Mouse (Mus musculus) stomach, embryonic 14.5 days (tissue): ENCODE data around the gene Arpp21. TPM values are rescaled to one million over a fixed set of nuclear protein-coding genes. Genes with fewer than 3 reads are reported as not detected.

Source experiments
- ATAC-seq: fragments of 200-750 bp; cut with Nextera tagmentation; 2 replicates; pipeline ENCODE4 v1.8.0; 2017; ENCODE audit warnings: low read depth, moderate TSS enrichment; ENCODE audit not compliant: insufficient number of reproducible peaks, insufficient read depth, low FRiP score
- H3K27ac ChIP-seq: fragments of 300-500 bp; sonication (generic); 2 replicates; pipeline ENCODE4 v1.5.1; 2014; ENCODE audit warnings: mild to moderate bottlenecking, low read length, moderate library complexity, mixed read lengths
- H3K27me3 ChIP-seq: fragments of 300-500 bp; sonication (generic); 2 replicates; pipeline ENCODE4 v1.6.1; 2014; ENCODE audit warnings: low read length, control low read depth, mixed read lengths; ENCODE audit not compliant: control insufficient read depth, insufficient read depth
- H3K36me3 ChIP-seq: fragments of 300-500 bp; sonication (generic); 2 replicates; pipeline ENCODE4 v1.6.1; 2014; ENCODE audit warnings: mild to moderate bottlenecking, control low read depth, low read length, moderate library complexity, mixed read lengths; ENCODE audit not compliant: control insufficient read depth, insufficient read depth
- H3K4me1 ChIP-seq: fragments of 300-500 bp; sonication (generic); 2 replicates; pipeline ENCODE4 v1.6.1; 2014; ENCODE audit warnings: low read length, control low read depth, mixed read lengths; ENCODE audit not compliant: control insufficient read depth, insufficient read depth
- H3K4me2 ChIP-seq: fragments of 300-500 bp; sonication (generic); replicated peaks from 2 replicates; pipeline ENCODE4 v1.6.1; 2014; ENCODE audit warnings: low read depth, low read length, control low read depth
- H3K4me3 ChIP-seq: fragments of 300-500 bp; sonication (generic); 2 replicates; pipeline ENCODE4 v1.5.1; 2014; ENCODE audit warnings: low read depth, low read length, control low read depth
- H3K9ac ChIP-seq: fragments of 300-500 bp; sonication (generic); replicated peaks from 2 replicates; pipeline ENCODE4 v1.6.1; 2014; ENCODE audit warnings: low read depth, mild to moderate bottlenecking, control low read depth, low read length, moderate library complexity, mixed read lengths
- H3K9me3 ChIP-seq: fragments of 300-500 bp; sonication (generic); 2 replicates; pipeline ENCODE4 v1.6.1; 2016; ENCODE audit warnings: low read depth, low read length, control low read depth; ENCODE audit not compliant: control insufficient read depth
- WGBS: fragments of 180-500 bp; shearing (Covaris S2); extraction: QIAGEN DNeasy Blood & Tissue Kit; methylation state at CpG from one replicate; pipeline ENCODE4 v1.1.7; 2014; 5-methylcytosine and 5-hydroxymethylcytosine counted together
- polyA plus RNA-seq: library from polyadenylated mRNA; unstranded; fragments of >200 nt; fragmentation: Nextera tagmentation; extraction: Ambion mirVana; gene quantifications from 2 replicates; pipeline ENCODE4 v1.2.1, GENCODE M21; 2014

Gene Arpp21
- 1.2 and 1.6 TPM in 2 replicates for polyA plus RNA-seq

- no peaks in the 10 kb centered on the region for H3K36me3 ChIP-seq
- peak within 1 kb of the TSS; percentile 23 for H3K4me3 ChIP-seq
- H3K27me3 ChIP-seq = peaks cover 35% of the 10 kb centered on the region
- 22% methylated on average over 16 of the region's 16 CpGs for WGBS
- H3K27ac ChIP-seq = no peak within 1 kb of the TSS
- no peaks in the 10 kb centered on the region; the same call in 1 of the 2 replicates for H3K4me1 ChIP-seq
- H3K9ac ChIP-seq = no peak within 1 kb of the TSS
- peak within 1 kb of the TSS; percentile 52 for H3K4me2 ChIP-seq
- ATAC-seq = no peak
- no peaks in the 10 kb centered on the region for H3K9me3 ChIP-seq
Observed at GRCm38 (mm10) chr9:112235696-112236397, at the start of gene Arpp21. Arpp21 (minus strand) TSS chr9:112235938.

DNA sequence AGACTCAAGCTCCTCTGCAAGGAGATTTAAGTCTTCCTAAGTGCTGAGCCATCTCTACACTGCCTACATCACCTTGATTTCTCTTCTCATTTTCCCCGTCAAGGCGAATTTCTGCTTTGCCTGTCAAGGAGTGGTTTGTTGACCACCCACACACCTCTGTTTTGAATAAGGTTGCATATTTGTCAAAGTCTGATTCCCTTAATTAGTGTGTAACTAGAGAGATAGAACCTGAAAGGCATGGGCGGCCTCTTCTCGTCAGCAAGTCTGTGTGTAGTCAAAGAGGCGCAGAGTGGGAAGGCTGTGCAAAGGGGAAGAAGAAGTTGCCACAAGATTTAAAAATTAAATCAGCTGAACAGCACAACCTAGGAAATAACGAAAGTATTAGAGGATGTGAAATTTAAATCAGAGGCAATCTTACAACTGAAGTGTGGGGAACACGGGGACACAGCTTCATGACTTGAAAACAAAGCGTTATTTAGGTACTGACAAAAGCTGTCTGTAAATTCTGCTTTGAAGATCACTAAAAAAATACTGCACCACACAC is 36.8 kb upstream of the Arpp21 start:
- 75% methylated on average over 8 of the region's 8 CpGs for WGBS
- no peak overlapping the region for H3K27ac ChIP-seq
- no peaks in the 10 kb centered on the region for H3K27me3 ChIP-seq
- no peaks in the 10 kb centered on the region for H3K36me3 ChIP-seq
- no peak overlapping the region for H3K4me3 ChIP-seq
- no peaks in the 10 kb centered on the region for H3K4me1 ChIP-seq
- H3K9me3 ChIP-seq = no peaks in the 10 kb centered on the region
- no peak overlapping the region for H3K4me2 ChIP-seq
- H3K9ac ChIP-seq = no peak overlapping the region
- ATAC-seq = no peak

DNA sequence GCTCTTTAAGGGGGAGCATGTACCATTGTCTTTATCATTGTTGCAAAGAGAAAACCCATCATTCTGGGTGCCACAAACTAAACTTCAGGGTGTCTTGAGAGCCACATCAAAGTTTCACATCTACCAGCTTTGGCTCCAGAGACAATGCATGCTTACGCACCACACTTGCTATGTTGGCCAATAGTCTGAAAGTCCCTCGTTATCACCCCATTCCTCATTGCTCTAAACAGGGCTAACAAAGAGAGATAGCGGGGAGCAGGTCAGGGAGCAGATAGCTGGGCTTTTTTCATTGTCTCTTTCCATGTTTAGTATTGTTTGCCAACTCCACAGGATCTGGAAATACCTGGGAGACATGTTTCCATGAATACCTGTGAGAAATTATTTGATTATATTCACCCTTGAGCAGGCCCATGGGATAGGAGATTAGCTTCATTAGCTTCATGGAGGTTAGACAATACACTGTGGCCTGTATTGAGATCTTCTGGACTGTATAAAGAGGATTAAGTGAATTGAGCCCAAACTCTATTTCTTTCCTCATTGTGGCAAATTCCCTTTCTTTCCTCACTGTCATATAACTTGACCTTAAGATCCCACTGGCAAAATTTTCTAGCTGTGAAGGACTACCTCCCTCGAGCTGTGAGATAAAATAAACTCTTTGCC is 29.4 kb upstream of the Arpp21 start:
- H3K4me1 ChIP-seq = no peaks in the 10 kb centered on the region
- no peaks in the 10 kb centered on the region for H3K9me3 ChIP-seq
- H3K36me3 ChIP-seq = no peaks in the 10 kb centered on the region
- no peak overlapping the region for H3K9ac ChIP-seq
- ATAC-seq = no peak
- no peaks in the 10 kb centered on the region for H3K27me3 ChIP-seq
- H3K27ac ChIP-seq = no peak overlapping the region
- 66% methylated on average over 4 of the region's 4 CpGs for WGBS
- no peak overlapping the region for H3K4me2 ChIP-seq
- no peak overlapping the region for H3K4me3 ChIP-seq

- ATAC-seq = no peak
- no peaks in the 10 kb centered on the region for H3K36me3 ChIP-seq
- 80% methylated on average over 16 of the region's 16 CpGs for WGBS
Observed at GRCm38 (mm10) chr9:112261986-112262901, 26.5 kb upstream of the Arpp21 start.

DNA sequence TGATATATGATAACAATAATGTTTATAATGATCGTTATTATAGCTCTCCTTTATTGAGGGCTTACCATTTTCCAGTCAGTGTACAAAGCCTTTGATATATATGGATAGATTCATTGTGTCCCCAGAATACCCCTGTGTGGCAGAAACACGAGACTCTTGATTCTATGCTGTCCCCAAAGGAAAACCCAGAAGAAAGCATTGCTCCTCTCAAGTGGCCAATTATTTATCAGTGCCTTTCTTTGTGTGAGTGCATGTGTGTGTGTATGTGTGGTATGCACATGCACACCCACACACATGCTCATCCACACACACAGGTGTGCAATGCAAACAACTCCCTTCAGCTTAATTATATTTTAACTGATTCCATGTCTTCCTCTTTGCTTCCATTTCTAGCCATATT is 25.8 kb upstream of the Arpp21 start:
- no peak overlapping the region for H3K9ac ChIP-seq
- no peak overlapping the region for H3K4me3 ChIP-seq
- ATAC-seq = no peak
- no peak overlapping the region for H3K4me2 ChIP-seq
- no peaks in the 10 kb centered on the region for H3K27me3 ChIP-seq
- H3K4me1 ChIP-seq = no peaks in the 10 kb centered on the region
- no peaks in the 10 kb centered on the region for H3K9me3 ChIP-seq
- H3K27ac ChIP-seq = no peak overlapping the region
- H3K36me3 ChIP-seq = no peaks in the 10 kb centered on the region
- 69% methylated on average over 2 of the region's 2 CpGs for WGBS

More at GRCm38 (mm10) chr9:112261986-112262901, 26.5 kb upstream of the Arpp21 start:
- H3K4me3 ChIP-seq = no peak overlapping the region
- H3K9me3 ChIP-seq = no peaks in the 10 kb centered on the region
- no peak overlapping the region for H3K9ac ChIP-seq
- H3K4me2 ChIP-seq = no peak overlapping the region
- no peaks in the 10 kb centered on the region for H3K4me1 ChIP-seq
- no peaks in the 10 kb centered on the region for H3K27me3 ChIP-seq
- H3K27ac ChIP-seq = no peak overlapping the region

GRCm38 (mm10) chr9:112260696-112261095 is 25.0 kb upstream of the Arpp21 start:
- no peak overlapping the region for H3K4me2 ChIP-seq
- ATAC-seq = no peak
- no peaks in the 10 kb centered on the region for H3K9me3 ChIP-seq
- WGBS = 77% methylated on average over 2 of the region's 2 CpGs
- H3K27ac ChIP-seq = no peak overlapping the region
- H3K36me3 ChIP-seq = no peaks in the 10 kb centered on the region
- H3K4me3 ChIP-seq = no peak overlapping the region
- no peaks in the 10 kb centered on the region for H3K4me1 ChIP-seq
- no peaks in the 10 kb centered on the region for H3K27me3 ChIP-seq
- H3K9ac ChIP-seq = no peak overlapping the region

DNA sequence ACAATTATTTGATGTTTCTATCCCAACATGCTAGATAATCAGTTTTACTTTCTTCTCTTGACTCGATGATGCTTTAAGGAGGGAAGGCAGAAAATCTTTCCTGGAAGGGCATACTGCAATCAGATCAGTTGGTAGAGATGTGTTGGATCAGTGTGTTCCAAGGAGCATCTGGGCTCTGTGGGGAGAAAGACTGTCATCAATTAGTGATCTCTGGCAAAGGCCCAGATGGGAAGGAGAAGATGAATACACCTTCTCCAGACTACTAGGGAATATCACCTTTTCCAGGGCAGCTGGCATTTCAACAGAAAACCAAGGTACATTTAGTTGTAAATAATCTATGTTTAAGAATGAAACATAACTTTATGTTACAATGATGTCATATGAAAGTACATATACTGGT is 22.8 kb upstream of the Arpp21 start:
- no peak overlapping the region for H3K9ac ChIP-seq
- no peaks in the 10 kb centered on the region for H3K36me3 ChIP-seq
- H3K27ac ChIP-seq = no peak overlapping the region
- no peaks in the 10 kb centered on the region for H3K4me1 ChIP-seq
- ATAC-seq = no peak
- H3K4me2 ChIP-seq = no peak overlapping the region
- no peaks in the 10 kb centered on the region for H3K9me3 ChIP-seq
- WGBS = 75% methylated on average over 1 of the region's 1 CpGs
- H3K4me3 ChIP-seq = no peak overlapping the region
- no peaks in the 10 kb centered on the region for H3K27me3 ChIP-seq

DNA sequence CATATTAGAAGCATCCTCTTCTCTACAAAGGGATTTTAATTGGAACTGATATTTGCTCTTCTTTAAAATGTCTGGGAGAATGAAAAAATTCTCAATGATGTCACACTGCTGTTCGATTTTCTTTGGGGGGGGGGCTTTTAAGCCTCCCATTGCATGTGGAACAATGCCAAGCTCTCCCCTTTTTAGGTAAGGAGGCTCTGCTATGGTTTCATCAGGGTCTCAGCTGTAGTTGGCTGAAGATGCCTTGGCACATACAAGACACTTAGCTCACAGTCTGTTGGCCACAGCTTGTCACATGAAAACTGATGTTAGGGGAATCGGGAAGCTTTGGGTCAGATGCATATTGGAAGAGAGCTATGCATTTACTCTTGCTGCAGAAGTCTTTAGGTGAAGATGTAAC is 20.2 kb upstream of the Arpp21 start:
- Histone ChIP-seq H3K4me2 (no peak overlapping the region), H3K36me3 (no peaks in the 10 kb centered on the region), H3K27me3 (no peaks in the 10 kb centered on the region), H3K27ac (no peak overlapping the region), H3K9ac (no peak overlapping the region), H3K4me1 (no peaks in the 10 kb centered on the region), H3K9me3 (no peaks in the 10 kb centered on the region), H3K4me3 (no peak overlapping the region)
- WGBS = 72% methylated on average over 2 of the region's 2 CpGs
- ATAC-seq = no peak
